Mouse (Mus musculus): ENCODE results near the gene Hjurp. TPM values are rescaled to one million over a fixed set of nuclear protein-coding genes. Genes with fewer than 3 reads are reported as not detected.

Hjurp gene
- polyA plus RNA-seq, 2 experiments, result 139 to 277 TPM

GRCm38 (mm10) chr1:88317279-88317678 is 39.8 kb upstream of the Hjurp start:
- no peak overlapping the region for H3K4me2 ChIP-seq (replicated peaks; ENCODE audit: low read depth, low read length, severe bottlenecking)
- DNase-seq (ENCODE audit: low spot score) (no peak), ATAC-seq (ENCODE audit: low FRiP score, low read depth) (no peak)
- no peak overlapping the region for H3K4me3 ChIP-seq (replicated peaks; ENCODE audit: low read length)
- TF ChIP-seq POLR2A (IDR thresholded peaks at IDR 0.05; ENCODE audit: borderline replicate concordance, extremely low read depth, insufficient read depth, insufficient read length), result no peak
- no peak overlapping the region for H3K9ac ChIP-seq (ENCODE audit: low read depth, low read length, severe bottlenecking)
- 82% methylated on average over 1 of the region's 1 CpGs for WGBS
- no peaks in the 10 kb centered on the region for H3K36me3 ChIP-seq (ENCODE audit: control insufficient read depth, insufficient read depth, low read length)
- no peak overlapping the region for H3K27ac ChIP-seq (replicated peaks; ENCODE audit: low read depth, low read length)
- H3K9me3 ChIP-seq (ENCODE audit: control insufficient read depth, low read length), result no peaks in the 10 kb centered on the region
- H3K27me3 ChIP-seq (ENCODE audit: control insufficient read depth, insufficient read depth, low read length), result no peaks in the 10 kb centered on the region
- no peaks in the 10 kb centered on the region for H3K4me1 ChIP-seq (ENCODE audit: control insufficient read depth, insufficient read depth, low read length)

- Histone ChIP-seq H3K27ac (replicated peaks; ENCODE audit: low read depth, low read length) (no peak overlapping the region), H3K4me1 (ENCODE audit: control insufficient read depth, insufficient read depth, low read length) (no peaks in the 10 kb centered on the region), H3K36me3 (ENCODE audit: control insufficient read depth, insufficient read depth, low read length) (no peaks in the 10 kb centered on the region), H3K27me3 (ENCODE audit: control insufficient read depth, insufficient read depth, low read length) (no peaks in the 10 kb centered on the region), H3K4me3 (replicated peaks; ENCODE audit: low read length) (no peak overlapping the region), H3K4me2 (replicated peaks; ENCODE audit: low read depth, low read length, severe bottlenecking) (no peak overlapping the region), H3K9ac (ENCODE audit: low read depth, low read length, severe bottlenecking) (no peak overlapping the region), H3K9me3 (ENCODE audit: control insufficient read depth, low read length) (peaks cover 46% of the 10 kb centered on the region)
- DNase-seq (ENCODE audit: low spot score), result peak; percentile 3
- no peak for ATAC-seq (ENCODE audit: low FRiP score, low read depth)
- 67% methylated on average over 3 of the region's 3 CpGs for WGBS
- no peak for TF ChIP-seq POLR2A (IDR thresholded peaks at IDR 0.05; ENCODE audit: borderline replicate concordance, extremely low read depth, insufficient read depth, insufficient read length)
These were observed 32.9 kb upstream of the Hjurp start for GRCm38 (mm10) chr1:88310349-88310748.

GRCm38 (mm10) chr1:88309905-88310304 is 32.5 kb upstream of the Hjurp start:
- no peak for DNase-seq (ENCODE audit: low spot score)
- WGBS, result 51% methylated on average over 3 of the region's 3 CpGs
- Histone ChIP-seq H3K27ac (replicated peaks; ENCODE audit: low read depth, low read length) (no peak overlapping the region), H3K4me3 (replicated peaks; ENCODE audit: low read length) (no peak overlapping the region), H3K4me2 (replicated peaks; ENCODE audit: low read depth, low read length, severe bottlenecking) (no peak overlapping the region), H3K36me3 (ENCODE audit: control insufficient read depth, insufficient read depth, low read length) (no peaks in the 10 kb centered on the region), H3K4me1 (ENCODE audit: control insufficient read depth, insufficient read depth, low read length) (no peaks in the 10 kb centered on the region), H3K9me3 (ENCODE audit: control insufficient read depth, low read length) (peaks cover 50% of the 10 kb centered on the region), H3K27me3 (ENCODE audit: control insufficient read depth, insufficient read depth, low read length) (no peaks in the 10 kb centered on the region), H3K9ac (ENCODE audit: low read depth, low read length, severe bottlenecking) (no peak overlapping the region)
- peak; percentile 28; the same call in 1 of the 2 replicates for ATAC-seq (ENCODE audit: low FRiP score, low read depth)
- TF ChIP-seq POLR2A (IDR thresholded peaks at IDR 0.05; ENCODE audit: borderline replicate concordance, extremely low read depth, insufficient read depth, insufficient read length), result no peak

- no peaks in the 10 kb centered on the region for H3K27me3 ChIP-seq (ENCODE audit: control insufficient read depth, insufficient read depth, low read length)
- no peaks in the 10 kb centered on the region for H3K4me1 ChIP-seq (ENCODE audit: control insufficient read depth, insufficient read depth, low read length)
- no peak for ATAC-seq (ENCODE audit: low FRiP score, low read depth)
- no peak overlapping the region for H3K27ac ChIP-seq (replicated peaks; ENCODE audit: low read depth, low read length)
- no peaks in the 10 kb centered on the region for H3K36me3 ChIP-seq (ENCODE audit: control insufficient read depth, insufficient read depth, low read length)
- H3K9ac ChIP-seq (ENCODE audit: low read depth, low read length, severe bottlenecking), result no peak overlapping the region
- peaks cover 59% of the 10 kb centered on the region for H3K9me3 ChIP-seq (ENCODE audit: control insufficient read depth, low read length)
- no peak overlapping the region for H3K4me3 ChIP-seq (replicated peaks; ENCODE audit: low read length)
- peak; percentile 3 for DNase-seq (ENCODE audit: low spot score)
- no peak for TF ChIP-seq POLR2A (IDR thresholded peaks at IDR 0.05; ENCODE audit: borderline replicate concordance, extremely low read depth, insufficient read depth, insufficient read length)
- WGBS, result 52% methylated on average over 2 of the region's 2 CpGs
- H3K4me2 ChIP-seq (replicated peaks; ENCODE audit: low read depth, low read length, severe bottlenecking), result no peak overlapping the region
These were observed 31.6 kb upstream of the Hjurp start for GRCm38 (mm10) chr1:88309020-88309419.

GRCm38 (mm10) chr1:88307180-88307579 is 29.7 kb upstream of the Hjurp start:
- TF ChIP-seq POLR2A (IDR thresholded peaks at IDR 0.05; ENCODE audit: borderline replicate concordance, extremely low read depth, insufficient read depth, insufficient read length), result no peak
- 65% methylated on average over 12 of the region's 12 CpGs for WGBS
- H3K4me2 ChIP-seq (replicated peaks; ENCODE audit: low read depth, low read length, severe bottlenecking), result no peak overlapping the region
- DNase-seq (ENCODE audit: low spot score), result peak; percentile 2
- H3K27me3 ChIP-seq (ENCODE audit: control insufficient read depth, insufficient read depth, low read length), result no peaks in the 10 kb centered on the region
- no peak overlapping the region for H3K4me3 ChIP-seq (replicated peaks; ENCODE audit: low read length)
- H3K27ac ChIP-seq (replicated peaks; ENCODE audit: low read depth, low read length), result no peak overlapping the region
- ATAC-seq (ENCODE audit: low FRiP score, low read depth), result no peak
- H3K4me1 ChIP-seq (ENCODE audit: control insufficient read depth, insufficient read depth, low read length), result no peaks in the 10 kb centered on the region
- H3K9me3 ChIP-seq (ENCODE audit: control insufficient read depth, low read length), result peaks cover 74% of the 10 kb centered on the region
- H3K9ac ChIP-seq (ENCODE audit: low read depth, low read length, severe bottlenecking), result no peak overlapping the region
- no peaks in the 10 kb centered on the region for H3K36me3 ChIP-seq (ENCODE audit: control insufficient read depth, insufficient read depth, low read length)

- Histone ChIP-seq H3K4me1 (ENCODE audit: control insufficient read depth, insufficient read depth, low read length) (no peaks in the 10 kb centered on the region), H3K27me3 (ENCODE audit: control insufficient read depth, insufficient read depth, low read length) (no peaks in the 10 kb centered on the region), H3K4me2 (replicated peaks; ENCODE audit: low read depth, low read length, severe bottlenecking) (no peak overlapping the region), H3K36me3 (ENCODE audit: control insufficient read depth, insufficient read depth, low read length) (no peaks in the 10 kb centered on the region), H3K4me3 (replicated peaks; ENCODE audit: low read length) (no peak overlapping the region), H3K9me3 (ENCODE audit: control insufficient read depth, low read length) (peaks cover 81% of the 10 kb centered on the region), H3K9ac (ENCODE audit: low read depth, low read length, severe bottlenecking) (no peak overlapping the region), H3K27ac (replicated peaks; ENCODE audit: low read depth, low read length) (no peak overlapping the region)
- WGBS, result 57% methylated on average over 1 of the region's 1 CpGs
- ATAC-seq (ENCODE audit: low FRiP score, low read depth) (no peak), DNase-seq (ENCODE audit: low spot score) (peak; percentile 4)
- TF ChIP-seq POLR2A (IDR thresholded peaks at IDR 0.05; ENCODE audit: borderline replicate concordance, extremely low read depth, insufficient read depth, insufficient read length), result no peak
These were observed 29.1 kb upstream of the Hjurp start for GRCm38 (mm10) chr1:88306543-88306942.

All from limb, embryonic 14.5 days (tissue).